Mouse (Mus musculus) forebrain, embryonic 14.5 days (tissue): ENCODE results near the gene Ccr1l1. TPM values are rescaled to one million over a fixed set of nuclear protein-coding genes. Genes with fewer than 3 reads are reported as not detected.

Experiments
- ATAC-seq: fragments of 200-750 bp; cut with Nextera tagmentation; 2 replicates; pipeline ENCODE4 v1.8.0; 2017; ENCODE audit warnings: mild to moderate bottlenecking, moderate library complexity
- DNase-seq: peaks from one replicate; pipeline ENCODE4 v3.0.0-alpha.2; 2015; ENCODE audit warnings: low spot score
- H3K27ac ChIP-seq: fragments of 300-500 bp; sonication (generic); 2 replicates; pipeline ENCODE4 v1.5.1; 2014; ENCODE audit warnings: low read depth, mild to moderate bottlenecking, control low read depth, low read length, moderate library complexity
- H3K27me3 ChIP-seq: fragments of 300-500 bp; sonication (generic); replicated peaks from 2 replicates; pipeline ENCODE4 v1.6.1; 2014; ENCODE audit warnings: low read length, control low read depth, mixed read lengths; ENCODE audit not compliant: control insufficient read depth, insufficient read depth
- H3K36me3 ChIP-seq: fragments of 300-500 bp; sonication (generic); 2 replicates; pipeline ENCODE4 v1.6.1; 2014; ENCODE audit warnings: low read length, control low read depth; ENCODE audit not compliant: control insufficient read depth, insufficient read depth
- H3K4me1 ChIP-seq: fragments of 300-500 bp; sonication (generic); 2 replicates; pipeline ENCODE4 v1.6.1; 2014; ENCODE audit warnings: antibody characterized with exemption, low read length, control low read depth; ENCODE audit not compliant: control insufficient read depth, insufficient read depth
- H3K4me2 ChIP-seq: fragments of 300-500 bp; sonication (generic); 2 replicates; pipeline ENCODE4 v1.6.1; 2014; ENCODE audit warnings: mild to moderate bottlenecking, control low read depth, low read length
- H3K4me3 ChIP-seq: fragments of 300-500 bp; sonication (generic); 2 replicates; pipeline ENCODE4 v1.5.1; 2014; ENCODE audit warnings: low read depth, low read length, control low read depth
- H3K9ac ChIP-seq: fragments of 300-500 bp; sonication (generic); 2 replicates; pipeline ENCODE4 v1.6.1; 2014; ENCODE audit warnings: mild to moderate bottlenecking, low read length, control low read depth, moderate library complexity
- H3K9me3 ChIP-seq: fragments of 300-500 bp; sonication (generic); replicated peaks from 2 replicates; pipeline ENCODE4 v1.6.1; 2016; ENCODE audit warnings: low read length, control low read depth, mixed read lengths; ENCODE audit not compliant: control insufficient read depth
- WGBS: fragments of 180-500 bp; shearing (Covaris S2); extraction: QIAGEN DNeasy Blood & Tissue Kit; methylation state at CpG from one replicate; pipeline ENCODE4 v1.1.7; 2014; 5-methylcytosine and 5-hydroxymethylcytosine counted together
- polyA plus RNA-seq: library from polyadenylated mRNA; unstranded; fragments of >200 nt; fragmentation: Nextera tagmentation; extraction: Ambion mirVana; gene quantifications from 2 replicates; pipeline ENCODE4 v1.2.1, GENCODE M21; 2014

The Ccr1l1 gene
- not detected in 2 replicates for polyA plus RNA-seq

- H3K9me3 ChIP-seq = no peaks in the 10 kb centered on the region
- no peak within 1 kb of the TSS for H3K9ac ChIP-seq
- no peak within 1 kb of the TSS for H3K4me3 ChIP-seq
- no peaks in the 10 kb centered on the region for H3K36me3 ChIP-seq
- H3K4me1 ChIP-seq = no peaks in the 10 kb centered on the region
- no peaks in the 10 kb centered on the region for H3K27me3 ChIP-seq
- 61% methylated on average over 1 of the region's 1 CpGs for WGBS
- no peak for DNase-seq
- no peak within 1 kb of the TSS for H3K4me2 ChIP-seq
- ATAC-seq = no peak
- H3K27ac ChIP-seq = no peak within 1 kb of the TSS
These were observed at the start of gene Ccr1l1 for GRCm38 (mm10) chr9:123978308-123978707. Ccr1l1 (minus strand) TSS chr9:123978408.

- DNase-seq = no peak
- H3K27me3 ChIP-seq = no peaks in the 10 kb centered on the region
- no peak for ATAC-seq
- H3K27ac ChIP-seq = no peak within 1 kb of the TSS
- WGBS = 92% methylated on average over 1 of the region's 1 CpGs
- no peaks in the 10 kb centered on the region for H3K9me3 ChIP-seq
- no peaks in the 10 kb centered on the region for H3K4me1 ChIP-seq
- no peaks in the 10 kb centered on the region for H3K36me3 ChIP-seq
- no peak within 1 kb of the TSS for H3K4me3 ChIP-seq
- H3K9ac ChIP-seq = no peak within 1 kb of the TSS
- no peak within 1 kb of the TSS for H3K4me2 ChIP-seq
These were observed 43.5 kb upstream of the Ccr1l1 start, which contains the start of gene Ccr3 for GRCm38 (mm10) chr9:124021672-124022071. Ccr3 (plus strand) TSS chr9:124021972.

- no peak for ATAC-seq
- DNase-seq = no peak
- no peak overlapping the region for H3K9ac ChIP-seq
- WGBS = 90% methylated on average over 3 of the region's 3 CpGs
- H3K27ac ChIP-seq = no peak overlapping the region
- H3K4me2 ChIP-seq = no peak overlapping the region
- H3K27me3 ChIP-seq = no peaks in the 10 kb centered on the region
- H3K36me3 ChIP-seq = no peaks in the 10 kb centered on the region
- H3K4me1 ChIP-seq = no peaks in the 10 kb centered on the region
- no peak overlapping the region for H3K4me3 ChIP-seq
- no peaks in the 10 kb centered on the region for H3K9me3 ChIP-seq
These were observed 41.7 kb upstream of the Ccr1l1 start for GRCm38 (mm10) chr9:124019887-124020286.

- WGBS = 86% methylated on average over 2 of the region's 2 CpGs
- Histone ChIP-seq H3K4me3 (no peak overlapping the region), H3K4me1 (no peaks in the 10 kb centered on the region), H3K27me3 (no peaks in the 10 kb centered on the region), H3K9ac (no peak overlapping the region), H3K27ac (no peak overlapping the region), H3K36me3 (no peaks in the 10 kb centered on the region), H3K9me3 (no peaks in the 10 kb centered on the region), H3K4me2 (no peak overlapping the region)
- no peak for DNase-seq
- ATAC-seq = no peak
These were observed 37.8 kb upstream of the Ccr1l1 start for GRCm38 (mm10) chr9:124016048-124016447.

- no peaks in the 10 kb centered on the region for H3K4me1 ChIP-seq
- 80% methylated on average over 2 of the region's 2 CpGs for WGBS
- no peak overlapping the region for H3K4me3 ChIP-seq
- no peak for ATAC-seq
- H3K9me3 ChIP-seq = no peaks in the 10 kb centered on the region
- H3K9ac ChIP-seq = no peak overlapping the region
- no peak overlapping the region for H3K27ac ChIP-seq
- no peaks in the 10 kb centered on the region for H3K27me3 ChIP-seq
- H3K36me3 ChIP-seq = no peaks in the 10 kb centered on the region
- DNase-seq = no peak
- H3K4me2 ChIP-seq = no peak overlapping the region
These were observed 36.9 kb upstream of the Ccr1l1 start for GRCm38 (mm10) chr9:124014985-124015652.

- WGBS = 88% methylated on average over 3 of the region's 3 CpGs
- H3K4me2 ChIP-seq = no peak overlapping the region
- H3K27me3 ChIP-seq = no peaks in the 10 kb centered on the region
- no peak overlapping the region for H3K4me3 ChIP-seq
- H3K27ac ChIP-seq = no peak overlapping the region
- H3K36me3 ChIP-seq = no peaks in the 10 kb centered on the region
- ATAC-seq (no peak), DNase-seq (no peak)
- H3K9ac ChIP-seq = no peak overlapping the region
- no peaks in the 10 kb centered on the region for H3K9me3 ChIP-seq
- no peaks in the 10 kb centered on the region for H3K4me1 ChIP-seq
These were observed 35.1 kb upstream of the Ccr1l1 start for GRCm38 (mm10) chr9:124013270-124013669.

- Histone ChIP-seq H3K9ac (no peak overlapping the region), H3K4me1 (no peaks in the 10 kb centered on the region), H3K9me3 (no peaks in the 10 kb centered on the region), H3K27me3 (no peaks in the 10 kb centered on the region), H3K4me2 (no peak overlapping the region), H3K27ac (no peak overlapping the region), H3K36me3 (no peaks in the 10 kb centered on the region), H3K4me3 (no peak overlapping the region)
- WGBS = 67% methylated on average over 2 of the region's 2 CpGs
- ATAC-seq (no peak), DNase-seq (no peak)
These were observed 34.5 kb upstream of the Ccr1l1 start for GRCm38 (mm10) chr9:124012691-124013090.

GRCm38 (mm10) chr9:123999784-124000183 lies 21.6 kb upstream of the Ccr1l1 start:
- no peak for ATAC-seq
- Histone ChIP-seq H3K27ac (no peak overlapping the region), H3K9me3 (no peaks in the 10 kb centered on the region), H3K4me1 (no peaks in the 10 kb centered on the region), H3K9ac (no peak overlapping the region), H3K27me3 (no peaks in the 10 kb centered on the region), H3K36me3 (no peaks in the 10 kb centered on the region), H3K4me3 (no peak overlapping the region), H3K4me2 (no peak overlapping the region)
- WGBS = 93% methylated on average over 2 of the region's 2 CpGs
- no peak for DNase-seq

GRCm38 (mm10) chr9:123997719-123998118 lies 19.5 kb upstream of the Ccr1l1 start:
- Histone ChIP-seq H3K9ac (no peak overlapping the region), H3K9me3 (no peaks in the 10 kb centered on the region), H3K4me2 (no peak overlapping the region), H3K36me3 (no peaks in the 10 kb centered on the region), H3K27me3 (no peaks in the 10 kb centered on the region), H3K4me3 (no peak overlapping the region), H3K4me1 (no peaks in the 10 kb centered on the region), H3K27ac (no peak overlapping the region)
- 83% methylated on average over 3 of the region's 3 CpGs for WGBS
- no peak for ATAC-seq
- no peak for DNase-seq
